Mouse (Mus musculus): ENCODE measurements around the gene Gm17542. TPM values are rescaled to one million over a fixed set of nuclear protein-coding genes. Genes with fewer than 3 reads are reported as not detected.

The Gm17542 gene
- polyA plus RNA-seq, 1 experiment, result not detected

DNA sequence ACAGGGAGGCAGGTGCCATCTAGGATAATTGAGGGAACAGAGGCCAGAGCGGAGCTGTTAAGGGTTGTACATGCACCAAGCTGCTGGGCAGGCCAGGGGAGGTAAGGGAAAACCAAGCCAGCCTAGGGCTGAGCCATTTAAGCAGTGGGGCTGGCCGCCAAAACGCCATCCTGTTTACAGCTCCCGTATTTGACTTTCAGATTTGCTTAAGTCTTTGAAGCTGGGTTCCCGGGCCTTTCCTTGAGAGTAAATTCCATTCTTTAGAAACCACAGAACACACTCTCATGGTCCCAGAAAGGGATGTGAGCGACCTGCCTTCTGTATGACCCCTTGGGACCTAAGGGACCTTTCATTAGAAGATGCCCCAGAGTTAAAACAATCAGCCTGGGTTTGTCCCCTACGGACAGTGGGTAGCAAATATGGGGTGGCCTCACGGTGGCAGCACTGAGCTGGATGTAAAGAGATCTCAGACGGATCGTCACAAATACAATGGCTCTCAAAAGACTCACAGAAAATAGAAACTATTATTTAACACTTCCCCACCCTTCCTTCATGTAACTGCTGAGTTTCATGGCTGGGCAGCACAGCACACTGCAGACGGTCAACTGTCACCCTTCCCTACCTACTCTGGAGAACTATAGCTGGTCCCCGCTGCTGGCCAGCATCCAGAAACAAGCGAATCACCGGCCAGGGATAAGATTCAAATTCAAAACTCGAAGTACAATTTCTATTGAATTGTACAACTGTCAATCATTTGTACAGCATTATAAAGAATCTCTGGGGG, 44.5 kb downstream of the Gm17542 start:
- H3K36me3 ChIP-seq (ENCODE audit: control insufficient read depth, insufficient read depth), result no peaks in the 10 kb centered on the region
- H3K27me3 ChIP-seq (ENCODE audit: control insufficient read depth, insufficient read depth, insufficient read length), result peaks cover 13% of the 10 kb centered on the region
- no peak for TF ChIP-seq SRF (IDR thresholded peaks at IDR 0.05; ENCODE audit: control insufficient read depth, insufficient read length, low read depth)
- no peak for TF ChIP-seq MYOG (IDR thresholded peaks at IDR 0.05; ENCODE audit: control insufficient read depth in 1 of 3, insufficient read depth in 1 of 3, insufficient read length in 2 of 3, low read depth in 2 of 3)
- TF ChIP-seq USF1 (IDR thresholded peaks at IDR 0.05; ENCODE audit: low read depth), result no peak
- no peak for TF ChIP-seq CEBPB (IDR thresholded peaks at IDR 0.05; ENCODE audit: insufficient read depth, poor library complexity, severe bottlenecking)
- TF ChIP-seq TCF12 (IDR thresholded peaks at IDR 0.05; ENCODE audit: insufficient read depth, poor library complexity, severe bottlenecking), result no peak
- TF ChIP-seq E2F4 (IDR thresholded peaks at IDR 0.05; ENCODE audit: insufficient read depth), result no peak
- TF ChIP-seq POLR2AphosphoS2 (IDR thresholded peaks at IDR 0.05; ENCODE audit: insufficient read length, low read depth), result no peak
- no peak overlapping the region for H3ac ChIP-seq (ENCODE audit: control insufficient read depth, insufficient read length)
- no peak overlapping the region for H3K4me3 ChIP-seq
- H3K79me2 ChIP-seq (ENCODE audit: control insufficient read depth, insufficient read depth), result no peaks in the 10 kb centered on the region
- H3K4me2 ChIP-seq (ENCODE audit: low read depth), result no peak overlapping the region

DNA sequence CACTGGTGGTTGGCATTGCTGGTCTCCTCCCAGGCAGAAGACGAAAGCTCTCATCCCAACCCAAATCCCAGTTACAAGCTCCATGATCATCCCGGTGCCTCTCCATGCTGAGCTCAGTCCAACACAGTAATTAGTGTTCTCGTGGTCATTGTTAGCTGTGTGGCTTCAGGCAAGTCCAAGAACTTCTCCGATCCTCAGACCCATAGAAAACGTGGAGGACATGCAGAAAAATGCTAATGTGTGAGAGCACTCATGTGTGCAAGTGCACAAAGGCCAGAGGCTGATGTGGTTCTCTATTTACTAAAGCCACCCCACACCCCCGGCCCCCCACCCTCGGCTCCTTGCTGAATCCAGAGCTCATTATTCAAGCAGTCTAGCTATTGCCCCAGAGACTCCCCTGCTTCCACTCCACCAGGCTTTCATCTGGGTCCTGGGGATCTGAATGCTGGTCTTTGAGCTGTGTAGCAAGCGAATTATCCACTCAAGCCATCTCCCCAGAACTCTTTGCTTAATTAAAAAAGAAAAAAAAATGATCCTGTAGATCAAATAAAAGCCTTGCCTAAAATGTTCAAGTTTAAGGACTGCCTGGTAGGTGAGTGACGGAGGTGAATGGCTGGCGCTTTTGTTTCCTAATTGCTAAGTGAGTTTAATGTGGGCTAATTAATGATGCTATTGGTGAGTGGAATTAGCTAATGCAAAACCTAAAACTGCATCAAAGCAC, 45.3 kb downstream of the Gm17542 start:
- H3K4me2 ChIP-seq (ENCODE audit: low read depth), result no peak overlapping the region
- H3K27me3 ChIP-seq (ENCODE audit: control insufficient read depth, insufficient read depth, insufficient read length), result peaks cover 20% of the 10 kb centered on the region
- no peak overlapping the region for H3K4me3 ChIP-seq
- no peak overlapping the region for H3ac ChIP-seq (ENCODE audit: control insufficient read depth, insufficient read length)
- TF ChIP-seq POLR2AphosphoS2 (IDR thresholded peaks at IDR 0.05; ENCODE audit: insufficient read length, low read depth), result no peak
- TF ChIP-seq MYOG (IDR thresholded peaks at IDR 0.05; ENCODE audit: control insufficient read depth in 1 of 3, insufficient read depth in 1 of 3, insufficient read length in 2 of 3, low read depth in 2 of 3), result no peak
- no peak for TF ChIP-seq TCF3 (IDR thresholded peaks at IDR 0.05; ENCODE audit: insufficient read length, low read depth)
- TF ChIP-seq REST (IDR thresholded peaks at IDR 0.05; ENCODE audit: insufficient read depth, insufficient read length), result no peak
- no peak for TF ChIP-seq MAX (IDR thresholded peaks at IDR 0.05; ENCODE audit: low read depth)
- no peak for TF ChIP-seq CEBPB (IDR thresholded peaks at IDR 0.05; ENCODE audit: insufficient read depth, poor library complexity, severe bottlenecking)
- TF ChIP-seq E2F4 (IDR thresholded peaks at IDR 0.05; ENCODE audit: insufficient read depth), result no peak
- no peak for TF ChIP-seq USF1 (IDR thresholded peaks at IDR 0.05; ENCODE audit: low read depth)
- no peak for TF ChIP-seq TCF12 (IDR thresholded peaks at IDR 0.05; ENCODE audit: insufficient read depth, poor library complexity, severe bottlenecking)
- TF ChIP-seq MYOD1 (IDR thresholded peaks at IDR 0.05; ENCODE audit: control insufficient read depth in 1 of 3, insufficient read length in 2 of 3, low read depth in 2 of 3), result no peak
- no peak for TF ChIP-seq POLR2A (IDR thresholded peaks at IDR 0.05; ENCODE audit: insufficient read length, low read depth)
- no peaks in the 10 kb centered on the region for H3K36me3 ChIP-seq (ENCODE audit: control insufficient read depth, insufficient read depth)
- no peaks in the 10 kb centered on the region for H3K79me2 ChIP-seq (ENCODE audit: control insufficient read depth, insufficient read depth)

DNA sequence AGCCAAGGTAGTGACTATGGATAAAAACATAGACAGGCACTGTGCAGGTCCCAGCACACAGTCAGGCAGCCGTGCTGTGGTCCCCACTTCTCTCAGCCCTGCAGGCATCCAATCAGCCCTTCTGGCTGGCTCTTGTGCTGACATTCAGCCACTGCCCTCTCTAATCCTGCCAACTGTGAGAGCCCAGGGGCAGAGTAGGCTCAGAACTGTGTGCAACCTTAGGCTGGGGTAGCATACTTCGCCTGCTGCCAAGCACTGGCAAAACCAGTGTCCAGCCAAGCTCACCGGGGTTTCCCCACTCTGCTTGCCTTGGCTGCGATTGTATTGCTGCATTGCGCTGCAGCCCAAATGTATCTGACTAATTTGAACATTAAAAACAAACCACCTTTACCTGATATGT, 54.1 kb downstream of the Gm17542 start:
- Histone ChIP-seq H3ac (ENCODE audit: control insufficient read depth, insufficient read length) (no peak overlapping the region), H3K79me2 (ENCODE audit: control insufficient read depth, insufficient read depth) (no peaks in the 10 kb centered on the region), H3K36me3 (ENCODE audit: control insufficient read depth, insufficient read depth) (no peaks in the 10 kb centered on the region), H3K27me3 (ENCODE audit: control insufficient read depth, insufficient read depth, insufficient read length) (peaks cover 21% of the 10 kb centered on the region), H3K4me3 (no peak overlapping the region), H3K4me2 (ENCODE audit: low read depth) (no peak overlapping the region)
- TF ChIP-seq MYOD1 (IDR thresholded peaks at IDR 0.05; ENCODE audit: control insufficient read depth in 1 of 3, insufficient read length in 2 of 3, low read depth in 2 of 3) (no peak), USF1 (IDR thresholded peaks at IDR 0.05; ENCODE audit: low read depth) (no peak), POLR2A (IDR thresholded peaks at IDR 0.05; ENCODE audit: insufficient read length, low read depth) (no peak), TCF3 (IDR thresholded peaks at IDR 0.05; ENCODE audit: insufficient read length, low read depth) (no peak), CEBPB (IDR thresholded peaks at IDR 0.05; ENCODE audit: insufficient read depth, poor library complexity, severe bottlenecking) (no peak), MAX (IDR thresholded peaks at IDR 0.05; ENCODE audit: low read depth) (no peak), E2F4 (IDR thresholded peaks at IDR 0.05; ENCODE audit: insufficient read depth) (no peak), SRF (IDR thresholded peaks at IDR 0.05; ENCODE audit: control insufficient read depth, insufficient read length, low read depth) (no peak), MYOG (IDR thresholded peaks at IDR 0.05; ENCODE audit: control insufficient read depth in 1 of 3, insufficient read depth in 1 of 3, insufficient read length in 2 of 3, low read depth in 2 of 3) (no peak), TCF12 (IDR thresholded peaks at IDR 0.05; ENCODE audit: insufficient read depth, poor library complexity, severe bottlenecking) (no peak)

Other genes starting within 250 kb of the Gm17542 start
- 0.44 TPM for gene Ccdc138, start 220.3 kb downstream of the Gm17542 start, polyA plus RNA-seq (2012; fragmentation: generic; extraction: Trizol)
- gene Edar, start 42.6 kb downstream of the Gm17542 start, polyA plus RNA-seq (2012; fragmentation: generic; extraction: Trizol), result not detected
- gene Sh3rf3, start 95.1 kb upstream of the Gm17542 start, polyA plus RNA-seq (2012; fragmentation: generic; extraction: Trizol), result 0.10 TPM